Mouse (Mus musculus) myocyte (in vitro differentiated cells): ENCODE results near the gene Mast4. TPM values are rescaled to one million over a fixed set of nuclear protein-coding genes. Genes with fewer than 3 reads are reported as not detected.
A peak's percentile ranks its signal among the peaks of the same experiment; 100 is the strongest.

ENCODE experiments used
- H3K27me3 ChIP-seq: one replicate; pipeline ENCODE4 v1.6.1; 2011; ENCODE audit not compliant: control insufficient read depth, insufficient read depth, insufficient read length
- H3K36me3 ChIP-seq: one replicate; pipeline ENCODE4 v1.6.1; 2011; ENCODE audit not compliant: control insufficient read depth, insufficient read depth
- H3K4me2 ChIP-seq: one replicate; pipeline ENCODE4 v1.6.1; 2011; ENCODE audit warnings: low read depth, control low read depth
- H3K4me3 ChIP-seq: one replicate; pipeline ENCODE4 v1.5.1; 2011; ENCODE audit warnings: mild to moderate bottlenecking, control low read depth, moderate library complexity
- H3K79me2 ChIP-seq: one replicate; pipeline ENCODE4 v1.6.1; 2011; ENCODE audit not compliant: control insufficient read depth, insufficient read depth
- H3ac ChIP-seq: one replicate; pipeline ENCODE4 v1.6.1; 2011; ENCODE audit not compliant: control insufficient read depth, insufficient read length
- CEBPB ChIP-seq: IDR thresholded peaks from 2 replicates; pipeline ENCODE4 v1.6.1; 2011; ENCODE audit warnings: mild to moderate bottlenecking, moderate library complexity; ENCODE audit not compliant: poor library complexity, insufficient read depth, severe bottlenecking
- E2F4 ChIP-seq: IDR thresholded peaks from one replicate; pipeline ENCODE4 v1.6.1; 2011; ENCODE audit warnings: mild to moderate bottlenecking, control low read depth, moderate library complexity; ENCODE audit not compliant: insufficient read depth
- MAX ChIP-seq: IDR thresholded peaks from one replicate; pipeline ENCODE4 v1.6.1; 2011; ENCODE audit warnings: low read depth, mild to moderate bottlenecking, control low read depth
- MYOD1 ChIP-seq, 3 experiments: IDR thresholded peaks; one replicate each; pipeline ENCODE4 v1.6.1; 2011; ENCODE audit warnings: control low read depth in 2 of 3, low read depth in 2 of 3, mild to moderate bottlenecking in 2 of 3, moderate library complexity in 1 of 3; ENCODE audit not compliant: insufficient read length in 2 of 3, control insufficient read depth in 1 of 3
- MYOG ChIP-seq, 3 experiments: IDR thresholded peaks; one replicate each; pipeline ENCODE4 v1.6.1; 2011; ENCODE audit warnings: control low read depth in 2 of 3, low read depth in 2 of 3, mild to moderate bottlenecking in 2 of 3; ENCODE audit not compliant: insufficient read length in 2 of 3, control insufficient read depth in 1 of 3, insufficient read depth in 1 of 3
- POLR2A ChIP-seq: IDR thresholded peaks from one replicate; pipeline ENCODE4 v1.6.1; 2011; ENCODE audit warnings: low read depth, mild to moderate bottlenecking, control low read depth, moderate library complexity; ENCODE audit not compliant: insufficient read length
- POLR2AphosphoS2 ChIP-seq: IDR thresholded peaks from one replicate; pipeline ENCODE4 v1.6.1; 2011; ENCODE audit warnings: low read depth, control low read depth; ENCODE audit not compliant: insufficient read length
- REST ChIP-seq: IDR thresholded peaks from one replicate; pipeline ENCODE4 v1.6.1; 2011; ENCODE audit warnings: mild to moderate bottlenecking, control low read depth, moderate library complexity; ENCODE audit not compliant: insufficient read depth, insufficient read length
- SRF ChIP-seq: IDR thresholded peaks from one replicate; pipeline ENCODE4 v1.6.1; 2011; ENCODE audit warnings: low read depth; ENCODE audit not compliant: control insufficient read depth, insufficient read length
- TCF12 ChIP-seq: IDR thresholded peaks from one replicate; pipeline ENCODE4 v1.6.1; 2011; ENCODE audit warnings: mild to moderate bottlenecking, control low read depth; ENCODE audit not compliant: poor library complexity, insufficient read depth, severe bottlenecking
- TCF3 ChIP-seq: IDR thresholded peaks from one replicate; pipeline ENCODE4 v1.6.1; 2011; ENCODE audit warnings: low read depth, control low read depth; ENCODE audit not compliant: insufficient read length
- USF1 ChIP-seq: IDR thresholded peaks from one replicate; pipeline ENCODE4 v1.6.1; 2011; ENCODE audit warnings: low read depth, mild to moderate bottlenecking, control low read depth, moderate library complexity
- polyA plus RNA-seq: library from polyadenylated mRNA; unstranded; fragments of >200 nt; fragmentation: generic; extraction: Trizol; gene quantifications from one replicate; pipeline ENCODE4 v1.2.1, GENCODE M21; 2012; ENCODE audit warnings: missing spikeins

Mast4 gene
- polyA plus RNA-seq, 1 experiment = 15.0 TPM

- H3ac ChIP-seq = no peak overlapping the region
- TF ChIP-seq TCF12 (no peak), USF1 (no peak), CEBPB (0 out of 2 replicates have a peak, but pooled peaks have one; percentile 13), SRF (no peak), REST (no peak)
- peak overlapping the region; percentile 50 for H3K4me2 ChIP-seq
- H3K27me3 ChIP-seq = no peaks in the 10 kb centered on the region
- H3K4me3 ChIP-seq = no peak overlapping the region
- peaks cover 5% of the 10 kb centered on the region for H3K79me2 ChIP-seq
- no peaks in the 10 kb centered on the region for H3K36me3 ChIP-seq
These were observed 344.2 kb downstream of the Mast4 start for GRCm38 (mm10) chr13:102990085-102990484.

GRCm38 (mm10) chr13:102989616-102990015 lies 344.7 kb downstream of the Mast4 start:
- Histone ChIP-seq H3K27me3 (no peaks in the 10 kb centered on the region), H3ac (no peak overlapping the region), H3K4me2 (peak overlapping the region; percentile 50), H3K36me3 (no peaks in the 10 kb centered on the region), H3K4me3 (no peak overlapping the region), H3K79me2 (peaks cover 5% of the 10 kb centered on the region)
- TF ChIP-seq TCF3 = no peak
- TF ChIP-seq E2F4 = no peak
- TF ChIP-seq MAX = no peak
- TF ChIP-seq REST = no peak
- TF ChIP-seq USF1 = no peak
- no peak for TF ChIP-seq MYOG (IDR thresholded peaks at IDR 0.05; ENCODE audit: control insufficient read depth in 1 of 3, insufficient read depth in 1 of 3, insufficient read length in 2 of 3, low read depth in 2 of 3)
- no peak for TF ChIP-seq MYOD1 (IDR thresholded peaks at IDR 0.05; ENCODE audit: control insufficient read depth in 1 of 3, insufficient read length in 2 of 3, low read depth in 2 of 3)
- TF ChIP-seq CEBPB = no peak
- no peak for TF ChIP-seq SRF
- TF ChIP-seq POLR2AphosphoS2 = no peak
- no peak for TF ChIP-seq POLR2A
- TF ChIP-seq TCF12 = no peak

- H3K36me3 ChIP-seq = no peaks in the 10 kb centered on the region
- no peak overlapping the region for H3ac ChIP-seq
- H3K79me2 ChIP-seq = peaks cover 5% of the 10 kb centered on the region
- H3K4me2 ChIP-seq = peak overlapping the region; percentile 12
- H3K27me3 ChIP-seq = no peaks in the 10 kb centered on the region
- H3K4me3 ChIP-seq = no peak overlapping the region
- TF ChIP-seq SRF (no peak), MYOG (IDR thresholded peaks at IDR 0.05; ENCODE audit: control insufficient read depth in 1 of 3, insufficient read depth in 1 of 3, insufficient read length in 2 of 3, low read depth in 2 of 3) (no peak), MYOD1 (IDR thresholded peaks at IDR 0.05; ENCODE audit: control insufficient read depth in 1 of 3, insufficient read length in 2 of 3, low read depth in 2 of 3) (no peak), POLR2AphosphoS2 (no peak), MAX (no peak), CEBPB (no peak), USF1 (no peak)
These were observed 345.3 kb downstream of the Mast4 start for GRCm38 (mm10) chr13:102988976-102989375.

- H3K36me3 ChIP-seq = no peaks in the 10 kb centered on the region
- no peaks in the 10 kb centered on the region for H3K27me3 ChIP-seq
- H3K4me2 ChIP-seq = peak overlapping the region; percentile 12
- H3K79me2 ChIP-seq = peaks cover 5% of the 10 kb centered on the region
- H3K4me3 ChIP-seq = no peak overlapping the region
- TF ChIP-seq TCF12 (no peak), REST (no peak), CEBPB (no peak), E2F4 (no peak), TCF3 (no peak)
- no peak overlapping the region for H3ac ChIP-seq
These were observed 345.9 kb downstream of the Mast4 start for GRCm38 (mm10) chr13:102988251-102988895.

- Histone ChIP-seq H3K27me3 (no peaks in the 10 kb centered on the region), H3K4me2 (no peak overlapping the region), H3K36me3 (no peaks in the 10 kb centered on the region), H3K79me2 (peaks cover 5% of the 10 kb centered on the region), H3ac (no peak overlapping the region), H3K4me3 (no peak overlapping the region)
- TF ChIP-seq E2F4 = no peak
- no peak for TF ChIP-seq CEBPB
- TF ChIP-seq MAX = no peak
- TF ChIP-seq POLR2AphosphoS2 = no peak
- TF ChIP-seq REST = no peak
- no peak for TF ChIP-seq TCF3
- no peak for TF ChIP-seq SRF
- TF ChIP-seq MYOG (IDR thresholded peaks at IDR 0.05; ENCODE audit: control insufficient read depth in 1 of 3, insufficient read depth in 1 of 3, insufficient read length in 2 of 3, low read depth in 2 of 3) = no peak
- no peak for TF ChIP-seq USF1
- no peak for TF ChIP-seq POLR2A
- no peak for TF ChIP-seq TCF12
- no peak for TF ChIP-seq MYOD1 (IDR thresholded peaks at IDR 0.05; ENCODE audit: control insufficient read depth in 1 of 3, insufficient read length in 2 of 3, low read depth in 2 of 3)
These were observed 349.7 kb downstream of the Mast4 start for GRCm38 (mm10) chr13:102984550-102984949.
